Comparison of ENCODE assay signal across 14 mouse cellular contexts in the genomic region with DNA sequence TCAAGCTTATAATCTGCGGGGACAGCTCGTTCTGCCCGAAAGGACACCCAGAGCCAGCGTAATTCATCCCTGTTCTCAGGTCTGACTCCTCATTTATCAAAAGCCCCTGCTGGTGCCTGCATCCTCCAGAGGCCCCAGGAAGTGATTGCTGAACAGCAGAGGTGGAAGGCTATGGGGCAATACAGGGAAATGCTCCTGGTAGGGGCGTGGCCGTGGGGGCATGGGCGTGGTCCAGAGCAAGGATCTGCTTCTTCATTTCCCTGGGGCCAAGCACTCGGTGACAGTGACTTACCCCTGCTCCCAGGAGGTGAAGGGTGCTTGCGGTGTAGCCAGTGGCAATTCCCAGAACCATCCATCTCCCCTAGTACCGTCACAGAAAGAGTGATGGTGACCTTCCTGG.
DNase-seq lines count a peak whose midpoint lies in the region; ATAC-seq and TF ChIP-seq lines count a peak whose summit lies in the region.
"Had no signal": no experiment of that assay in that cellular context is flagged by ENCODE, and none has a peak within 500 bp of the region (broad histone marks: within the 10 kb centered on the region; RNA-seq: fewer than 3 reads in every experiment).

No protein-coding gene starts in this region.

- H3K27ac ChIP-seq in neural tube, embryonic 13.5 days (replicated peaks) = no peak overlapping the region
- no peak overlapping the region for H3K27ac ChIP-seq in neural tube, embryonic 15.5 days (replicated peaks)
- H3K27ac ChIP-seq in liver, embryonic 16.5 days (ENCODE audit: low read length) = no peak overlapping the region
- H3K27ac ChIP-seq in small intestine, adult 2 months (ENCODE audit: insufficient read depth, low read depth, low read length) = peak overlapping the region; percentile 29; the same call in 1 of the 2 replicates
- H3K27ac ChIP-seq in kidney, embryonic 15.5 days = no peak overlapping the region
- H3K27ac ChIP-seq: left cerebral cortex, adult 2 months had no signal

- H3K4me1 ChIP-seq in neural tube, embryonic 13.5 days (replicated peaks) = peaks cover 70% of the 10 kb centered on the region
- peaks cover 61% of the 10 kb centered on the region for H3K4me1 ChIP-seq in neural tube, embryonic 15.5 days
- peaks cover 16% of the 10 kb centered on the region for H3K4me1 ChIP-seq in liver, embryonic 16.5 days (ENCODE audit: control insufficient read depth, low read depth, low read length)
- peaks cover 49% of the 10 kb centered on the region for H3K4me1 ChIP-seq in small intestine, adult 2 months (ENCODE audit: control insufficient read depth, insufficient read depth, insufficient read length, low read length)
- H3K4me1 ChIP-seq in kidney, embryonic 15.5 days = peaks cover 68% of the 10 kb centered on the region

- H3K9ac ChIP-seq in neural tube, embryonic 13.5 days = 0 out of 2 replicates have a peak overlapping the region, but pooled peaks have one; percentile 17
- H3K9ac ChIP-seq in neural tube, embryonic 15.5 days (replicated peaks) = no peak overlapping the region
- H3K9ac ChIP-seq in liver, embryonic 16.5 days (ENCODE audit: low read depth, low read length) = no peak overlapping the region
- H3K9ac ChIP-seq in kidney, embryonic 15.5 days = no peak overlapping the region
- H3K9ac ChIP-seq: lung, embryonic 14.5 days had no signal

- 28% methylated on average over 10 of the region's 10 CpGs for WGBS in neural tube, embryonic 13.5 days
- WGBS in neural tube, embryonic 15.5 days = 29% methylated on average over 10 of the region's 10 CpGs
- 27% methylated on average over 10 of the region's 10 CpGs for WGBS in liver, embryonic 16.5 days (ENCODE audit: insufficient replicate concordance)
- 44% methylated on average over 10 of the region's 10 CpGs for WGBS in small intestine, adult 2 months
- 19% methylated on average over 10 of the region's 10 CpGs for WGBS in kidney, embryonic 15.5 days

- H3K27me3 ChIP-seq in neural tube, embryonic 13.5 days = peaks cover 3% of the 10 kb centered on the region; the same call in 1 of the 2 replicates
- H3K27me3 ChIP-seq in neural tube, embryonic 15.5 days (replicated peaks) = no peaks in the 10 kb centered on the region
- H3K27me3 ChIP-seq in liver, embryonic 16.5 days (ENCODE audit: control insufficient read depth, insufficient read depth, low read depth, low read length) = no peaks in the 10 kb centered on the region
- no peaks in the 10 kb centered on the region for H3K27me3 ChIP-seq in small intestine, adult 2 months (ENCODE audit: control insufficient read depth, insufficient read depth, low read length)
- peaks cover 20% of the 10 kb centered on the region for H3K27me3 ChIP-seq in kidney, embryonic 15.5 days

- no peak for TF ChIP-seq POLR2A in small intestine, adult 2 months (IDR thresholded peaks at IDR 0.05; ENCODE audit: low read depth, low read length)

- DNase-seq in urinary bladder, postnatal 14 days (ENCODE audit: low spot score) = no peak
- no peak for DNase-seq in thymus, postnatal 25 days
- DNase-seq: gastrocnemius, postnatal 14 days; heart, postnatal 10 days; lung, embryonic 14.5 days; retina, postnatal 1 day had no signal

- no peaks in the 10 kb centered on the region for H3K36me3 ChIP-seq in neural tube, embryonic 13.5 days
- H3K36me3 ChIP-seq in neural tube, embryonic 15.5 days = no peaks in the 10 kb centered on the region
- H3K36me3 ChIP-seq in liver, embryonic 16.5 days (ENCODE audit: control insufficient read depth, insufficient read depth) = no peaks in the 10 kb centered on the region
- no peaks in the 10 kb centered on the region for H3K36me3 ChIP-seq in small intestine, adult 2 months (ENCODE audit: control insufficient read depth, insufficient read depth, low read length)
- H3K36me3 ChIP-seq in kidney, embryonic 15.5 days = no peaks in the 10 kb centered on the region

- no peaks in the 10 kb centered on the region for H3K9me3 ChIP-seq in neural tube, embryonic 13.5 days
- no peaks in the 10 kb centered on the region for H3K9me3 ChIP-seq in neural tube, embryonic 15.5 days (replicated peaks)
- H3K9me3 ChIP-seq in liver, embryonic 16.5 days (replicated peaks; ENCODE audit: control insufficient read depth, low read length) = no peaks in the 10 kb centered on the region
- H3K9me3 ChIP-seq in kidney, embryonic 15.5 days (replicated peaks) = no peaks in the 10 kb centered on the region

- H3K4me2 ChIP-seq in neural tube, embryonic 13.5 days = no peak overlapping the region
- no peak overlapping the region for H3K4me2 ChIP-seq in neural tube, embryonic 15.5 days
- H3K4me2 ChIP-seq in liver, embryonic 16.5 days (ENCODE audit: low read depth, low read length) = no peak overlapping the region
- H3K4me2 ChIP-seq in kidney, embryonic 15.5 days = no peak overlapping the region
- H3K4me2 ChIP-seq: lung, embryonic 14.5 days had no signal

- TF ChIP-seq CTCF in small intestine, adult 2 months (IDR thresholded peaks at IDR 0.05; ENCODE audit: extremely low read depth, insufficient read length, insufficient replicate concordance, low read depth, low read length) = no peak

- no peak for ATAC-seq in neural tube, embryonic 13.5 days (ENCODE audit: low read depth)
- no peak for ATAC-seq in neural tube, embryonic 15.5 days (ENCODE audit: low FRiP score)
- ATAC-seq in granulocyte monocyte progenitor cell, adult 5-6 weeks (replicated peaks; ENCODE audit: poor library complexity, severe bottlenecking) = peak; percentile 98
- 0 out of 2 replicates have a peak, but pooled peaks have one; percentile 20 for ATAC-seq in liver, embryonic 16.5 days (ENCODE audit: low read depth)
- no peak for ATAC-seq in kidney, embryonic 15.5 days (replicated peaks; ENCODE audit: low FRiP score)
- ATAC-seq: activated CD4-positive, CD25-positive, alpha-beta regulatory T cell, adult 4 months had no signal

- no peak overlapping the region for H3K4me3 ChIP-seq in neural tube, embryonic 13.5 days
- no peak overlapping the region for H3K4me3 ChIP-seq in neural tube, embryonic 15.5 days (replicated peaks)
- H3K4me3 ChIP-seq in liver, embryonic 16.5 days (ENCODE audit: low read depth, low read length) = no peak overlapping the region
- H3K4me3 ChIP-seq in small intestine, adult 2 months (ENCODE audit: low read depth, low read length) = no peak overlapping the region
- no peak overlapping the region for H3K4me3 ChIP-seq in kidney, embryonic 15.5 days (replicated peaks)
- H3K4me3 ChIP-seq: left cerebral cortex, adult 2 months had no signal

Comparison
In these comparisons a context has a peak if more than half of its experiments do, and no peak if none do; other contexts are left out.
1. ATAC-seq: peak in granulocyte monocyte progenitor cell, adult 5-6 weeks (single experiment) and liver, embryonic 16.5 days (single experiment); none in neural tube, embryonic 13.5 days (single experiment), neural tube, embryonic 15.5 days (single experiment) and kidney, embryonic 15.5 days (single experiment).